Comparison of ENCODE assay signal across 9 mouse cellular contexts in genomic region chr19:55542461-55542860, GRCm38 (mm10).
DNase-seq lines count a peak whose midpoint lies in the region; ATAC-seq and TF ChIP-seq lines count a peak whose summit lies in the region.
"Had no signal": no experiment of that assay in that cellular context is flagged by ENCODE, and none has a peak within 500 bp of the region (broad histone marks: within the 10 kb centered on the region; RNA-seq: fewer than 3 reads in every experiment).

No protein-coding gene starts in this region.

- H3K27ac ChIP-seq in gastrocnemius, adult 2 months: no peak overlapping the region
- no peak overlapping the region for H3K27ac ChIP-seq in intestine, embryonic 14.5 days (ENCODE audit: low read depth)
- H3K27ac ChIP-seq in kidney, adult 2 months (ENCODE audit: insufficient read depth, low read depth, low read length): no peak overlapping the region
- H3K27ac ChIP-seq in liver, postnatal 0 days (ENCODE audit: low read depth): no peak overlapping the region
- H3K27ac ChIP-seq: neural tube, embryonic 13.5 days had no signal

- no peak for TF ChIP-seq CTCF in gastrocnemius, adult 2 months (IDR thresholded peaks at IDR 0.05)
- no peak for TF ChIP-seq CTCF in kidney, adult 2 months (conservative IDR thresholded peaks at IDR 0.05; ENCODE audit: insufficient read depth, insufficient read length, low read depth, low read length)
- TF ChIP-seq CTCF in liver, postnatal 0 days (IDR thresholded peaks at IDR 0.05; ENCODE audit: low read depth): no peak

- TF ChIP-seq EP300 in liver, postnatal 0 days (IDR thresholded peaks at IDR 0.05; ENCODE audit: low read depth): no peak

- H3K4me2 ChIP-seq in intestine, embryonic 14.5 days (ENCODE audit: low read length): no peak overlapping the region
- H3K4me2 ChIP-seq in liver, postnatal 0 days (ENCODE audit: low read depth, low read length): no peak overlapping the region
- H3K4me2 ChIP-seq: neural tube, embryonic 13.5 days had no signal

- ATAC-seq in intestine, embryonic 14.5 days (replicated peaks; ENCODE audit: low FRiP score, low TSS enrichment, low read depth): peak; percentile 54; the same call in 1 of the 2 replicates
- no peak for ATAC-seq in liver, postnatal 0 days

- H3K4me3 ChIP-seq in gastrocnemius, adult 2 months: no peak overlapping the region
- no peak overlapping the region for H3K4me3 ChIP-seq in intestine, embryonic 14.5 days (ENCODE audit: low read depth, low read length)
- H3K4me3 ChIP-seq in kidney, adult 2 months (ENCODE audit: insufficient read depth, low read depth, low read length): no peak overlapping the region
- H3K4me3 ChIP-seq in liver, postnatal 0 days (ENCODE audit: low read depth, low read length): no peak overlapping the region
- H3K4me3 ChIP-seq: neural tube, embryonic 13.5 days had no signal

- no peaks in the 10 kb centered on the region for H3K36me3 ChIP-seq in intestine, embryonic 14.5 days (ENCODE audit: control insufficient read depth, insufficient read depth, low read length)
- no peaks in the 10 kb centered on the region for H3K36me3 ChIP-seq in kidney, adult 2 months (ENCODE audit: control insufficient read depth, insufficient read depth, low read length)
- H3K36me3 ChIP-seq in liver, postnatal 0 days (replicated peaks; ENCODE audit: insufficient read depth, low read length): 0 out of 2 replicates have a peak, but pooled peaks cover 2% of the 10 kb centered on the region
- H3K36me3 ChIP-seq: neural tube, embryonic 13.5 days had no signal

- intact Hi-C loops in gastrocnemius, adult 2 months (cut with DNase I): no loop called here

- H3K9me3 ChIP-seq in intestine, embryonic 14.5 days (ENCODE audit: control insufficient read depth, low read length): no peaks in the 10 kb centered on the region
- H3K9me3 ChIP-seq in liver, postnatal 0 days (ENCODE audit: low read length): no peaks in the 10 kb centered on the region

- WGBS in intestine, embryonic 14.5 days: 24% methylated on average over 6 of the region's 6 CpGs
- WGBS in kidney, adult 2 months: 67% methylated on average over 6 of the region's 6 CpGs
- 71% methylated on average over 6 of the region's 6 CpGs for WGBS in liver, postnatal 0 days (ENCODE audit: insufficient replicate concordance)

- no peaks in the 10 kb centered on the region for H3K27me3 ChIP-seq in intestine, embryonic 14.5 days (replicated peaks; ENCODE audit: control insufficient read depth, insufficient read depth, low read length)
- no peaks in the 10 kb centered on the region for H3K27me3 ChIP-seq in kidney, adult 2 months (replicated peaks; ENCODE audit: control insufficient read depth, insufficient read depth, low read length)
- no peaks in the 10 kb centered on the region for H3K27me3 ChIP-seq in liver, postnatal 0 days (ENCODE audit: insufficient read depth, low read length)

- peaks cover 12% of the 10 kb centered on the region for H3K4me1 ChIP-seq in intestine, embryonic 14.5 days (replicated peaks; ENCODE audit: control insufficient read depth, insufficient read depth, low read length)
- H3K4me1 ChIP-seq in kidney, adult 2 months (ENCODE audit: control insufficient read depth, insufficient read depth, low read length): no peaks in the 10 kb centered on the region
- peaks cover 6% of the 10 kb centered on the region for H3K4me1 ChIP-seq in liver, postnatal 0 days (ENCODE audit: insufficient read depth)

- DNase-seq in gastrocnemius, adult 2 months: peak; percentile 20
- DNase-seq in gastrocnemius, postnatal 25 days: no peak
- DNase-seq in urinary bladder, postnatal 25 days (ENCODE audit: low spot score): peak; percentile 23
- no peak for DNase-seq in urinary bladder, adult 2 months (ENCODE audit: low spot score)
- DNase-seq in intestine, embryonic 14.5 days (ENCODE audit: low spot score): no peak
- DNase-seq in testis, postnatal 14 days (ENCODE audit: low spot score): no peak
- DNase-seq in kidney, adult 2 months: no peak
- no peak for DNase-seq in liver, postnatal 0 days

- TF ChIP-seq POLR2A in kidney, adult 2 months (IDR thresholded peaks at IDR 0.05; ENCODE audit: low read depth, low read length): no peak

- no peak overlapping the region for H3K9ac ChIP-seq in intestine, embryonic 14.5 days (ENCODE audit: low read length)
- no peak overlapping the region for H3K9ac ChIP-seq in liver, postnatal 0 days (replicated peaks)
- H3K9ac ChIP-seq: neural tube, embryonic 13.5 days had no signal

Comparison
In these comparisons a context has a peak if more than half of its experiments do, and no peak if none do; other contexts are left out.
1. DNase-seq: peak in gastrocnemius, adult 2 months (single experiment) and urinary bladder, postnatal 25 days (single experiment); none in gastrocnemius, postnatal 25 days (single experiment), urinary bladder, adult 2 months (single experiment), intestine, embryonic 14.5 days (single experiment), testis, postnatal 14 days (single experiment), kidney, adult 2 months (single experiment) and liver, postnatal 0 days (single experiment).